Mouse (Mus musculus) liver, embryonic 12.5 days (tissue): ENCODE measurements around the gene Gm3402. TPM values are rescaled to one million over a fixed set of nuclear protein-coding genes. Genes with fewer than 3 reads are reported as not detected.
A peak's percentile ranks its signal among the peaks of the same experiment; 100 is the strongest.
"Not testable (repeated sequence)": the region's sequence is repeated elsewhere in the genome, so short reads cannot be mapped to it uniquely, and the experiment has no call there.

Experiments used
- ATAC-seq: fragments of 200-750 bp; cut with Nextera tagmentation; 2 replicates; pipeline ENCODE4 v1.8.0; 2017; ENCODE audit warnings: moderate number of reproducible peaks, mild to moderate bottlenecking, moderate library complexity
- H3K27ac ChIP-seq: fragments of 300-500 bp; sonication (generic); 2 replicates; pipeline ENCODE4 v1.5.1; 2016; ENCODE audit warnings: mild to moderate bottlenecking
- H3K27me3 ChIP-seq: fragments of 300-500 bp; sonication (generic); replicated peaks from 2 replicates; pipeline ENCODE4 v1.6.1; 2016; ENCODE audit warnings: mild to moderate bottlenecking, moderate library complexity
- H3K36me3 ChIP-seq: fragments of 300-500 bp; sonication (generic); 2 replicates; pipeline ENCODE4 v1.6.1; 2016; ENCODE audit warnings: mild to moderate bottlenecking, moderate library complexity
- H3K4me1 ChIP-seq: fragments of 300-500 bp; sonication (generic); 2 replicates; pipeline ENCODE4 v1.6.1; 2016
- H3K4me2 ChIP-seq: fragments of 300-500 bp; sonication (generic); 2 replicates; pipeline ENCODE4 v1.6.1; 2016; ENCODE audit warnings: mild to moderate bottlenecking, moderate library complexity
- H3K4me3 ChIP-seq: fragments of 300-500 bp; sonication (generic); 2 replicates; pipeline ENCODE4 v1.5.1; 2016; ENCODE audit warnings: mild to moderate bottlenecking, moderate library complexity
- H3K9ac ChIP-seq: fragments of 300-500 bp; sonication (generic); 2 replicates; pipeline ENCODE4 v1.6.1; 2016; ENCODE audit warnings: mild to moderate bottlenecking, moderate library complexity
- H3K9me3 ChIP-seq: fragments of 300-500 bp; sonication (generic); replicated peaks from 2 replicates; pipeline ENCODE4 v1.6.1; 2016; ENCODE audit warnings: mild to moderate bottlenecking, moderate library complexity
- WGBS: fragments of 180-500 bp; shearing (Covaris S2); methylation state at CpG from one replicate; pipeline ENCODE4 v1.1.7; 2016; ENCODE audit not compliant: insufficient replicate concordance; 5-methylcytosine and 5-hydroxymethylcytosine counted together
- polyA plus RNA-seq: library from polyadenylated mRNA; unstranded; fragments of >200 nt; fragmentation: Nextera tagmentation; extraction: Ambion mirVana; gene quantifications from 2 replicates; pipeline ENCODE4 v1.2.1, GENCODE M21; 2016

Gene Gm3402
- polyA plus RNA-seq = not detected in 2 replicates

- 69% methylated on average over 2 of the region's 5 CpGs for WGBS
- not testable (repeated sequence) for H3K27me3 ChIP-seq, ATAC-seq, H3K4me3 ChIP-seq, H3K9me3 ChIP-seq, H3K36me3 ChIP-seq, H3K27ac ChIP-seq, H3K9ac ChIP-seq, H3K4me1 ChIP-seq, H3K4me2 ChIP-seq
Measured at GRCm38 (mm10) chr5:146513823-146514222, at the start of gene Gm3402. Gene Gm3402 (plus strand): TSS chr5:146514123.

- Histone ChIP-seq H3K9ac (no peak overlapping the region), H3K27me3 (no peaks in the 10 kb centered on the region), H3K4me3 (no peak overlapping the region), H3K4me1 (no peaks in the 10 kb centered on the region), H3K4me2 (no peak overlapping the region), H3K9me3 (no peaks in the 10 kb centered on the region), H3K27ac (no peak overlapping the region), H3K36me3 (no peaks in the 10 kb centered on the region)
- WGBS = 80% methylated on average over 19 of the region's 19 CpGs
- no peak for ATAC-seq
Measured at GRCm38 (mm10) chr5:146466663-146467062, 47.3 kb upstream of the Gm3402 start.

- WGBS = 77% methylated on average over 9 of the region's 9 CpGs
Measured at GRCm38 (mm10) chr5:146468311-146468710, 45.6 kb upstream of the Gm3402 start.

GRCm38 (mm10) chr5:146470821-146471220, 43.1 kb upstream of the Gm3402 start:
- Histone ChIP-seq H3K4me3 (no peak overlapping the region), H3K9me3 (no peaks in the 10 kb centered on the region), H3K36me3 (no peaks in the 10 kb centered on the region), H3K27me3 (no peaks in the 10 kb centered on the region), H3K9ac (no peak overlapping the region), H3K4me2 (no peak overlapping the region), H3K4me1 (no peaks in the 10 kb centered on the region), H3K27ac (no peak overlapping the region)
- no peak for ATAC-seq
- 76% methylated on average over 9 of the region's 9 CpGs for WGBS

More at GRCm38 (mm10) chr5:146468311-146468710, 45.6 kb upstream of the Gm3402 start:
- H3K36me3 ChIP-seq = no peaks in the 10 kb centered on the region
- ATAC-seq = no peak
- no peak overlapping the region for H3K4me2 ChIP-seq
- H3K9me3 ChIP-seq = no peaks in the 10 kb centered on the region
- H3K9ac ChIP-seq = no peak overlapping the region
- no peak overlapping the region for H3K4me3 ChIP-seq
- no peaks in the 10 kb centered on the region for H3K4me1 ChIP-seq
- no peak overlapping the region for H3K27ac ChIP-seq
- H3K27me3 ChIP-seq = no peaks in the 10 kb centered on the region

- Histone ChIP-seq H3K4me2 (no peak overlapping the region), H3K27ac (no peak overlapping the region), H3K4me1 (no peaks in the 10 kb centered on the region), H3K4me3 (no peak overlapping the region), H3K9ac (no peak overlapping the region), H3K36me3 (no peaks in the 10 kb centered on the region), H3K9me3 (no peaks in the 10 kb centered on the region), H3K27me3 (no peaks in the 10 kb centered on the region)
- peak; percentile 17; the same call in 1 of the 2 replicates for ATAC-seq
- 53% methylated on average over 5 of the region's 5 CpGs for WGBS
Measured at GRCm38 (mm10) chr5:146471311-146471710, 42.6 kb upstream of the Gm3402 start.

GRCm38 (mm10) chr5:146471821-146472220, 42.1 kb upstream of the Gm3402 start:
- Histone ChIP-seq H3K36me3 (no peaks in the 10 kb centered on the region), H3K9ac (no peak overlapping the region), H3K27ac (no peak overlapping the region), H3K4me1 (no peaks in the 10 kb centered on the region), H3K27me3 (no peaks in the 10 kb centered on the region), H3K4me2 (no peak overlapping the region), H3K4me3 (no peak overlapping the region), H3K9me3 (no peaks in the 10 kb centered on the region)
- WGBS = 73% methylated on average over 12 of the region's 12 CpGs
- no peak for ATAC-seq

GRCm38 (mm10) chr5:146479564-146479963, 34.4 kb upstream of the Gm3402 start:
- not testable (repeated sequence) for H3K36me3 ChIP-seq, H3K4me3 ChIP-seq, H3K27ac ChIP-seq, H3K27me3 ChIP-seq, ATAC-seq, H3K4me1 ChIP-seq, H3K9me3 ChIP-seq, H3K9ac ChIP-seq, H3K4me2 ChIP-seq
- WGBS = 2% methylated on average over 4 of the region's 4 CpGs

- H3K27me3 ChIP-seq, H3K4me2 ChIP-seq, H3K4me3 ChIP-seq, H3K9me3 ChIP-seq, H3K4me1 ChIP-seq, ATAC-seq, H3K9ac ChIP-seq, H3K36me3 ChIP-seq, H3K27ac ChIP-seq: not testable (repeated sequence)
- 79% methylated on average over 2 of the region's 3 CpGs for WGBS
Measured at GRCm38 (mm10) chr5:146481665-146482064, 32.3 kb upstream of the Gm3402 start, which contains the start of gene Gm6408. Gene Gm6408 (plus strand): TSS chr5:146481965.

- not testable (repeated sequence) for H3K4me3 ChIP-seq, H3K27me3 ChIP-seq, H3K4me2 ChIP-seq, H3K27ac ChIP-seq, H3K9me3 ChIP-seq, H3K9ac ChIP-seq, H3K4me1 ChIP-seq, H3K36me3 ChIP-seq, ATAC-seq
- 6% methylated on average over 3 of the region's 4 CpGs for WGBS
Measured at GRCm38 (mm10) chr5:146488959-146489358, 25.0 kb upstream of the Gm3402 start.

GRCm38 (mm10) chr5:146491063-146491462, 22.9 kb upstream of the Gm3402 start, which contains the start of gene Gm6370:
Gene Gm6370 (plus strand): TSS chr5:146491363.
- not testable (repeated sequence) for H3K4me3 ChIP-seq, H3K9me3 ChIP-seq, H3K27me3 ChIP-seq, H3K4me2 ChIP-seq, H3K4me1 ChIP-seq, H3K9ac ChIP-seq, H3K27ac ChIP-seq, H3K36me3 ChIP-seq, ATAC-seq
- no CpG with 5 or more reads among the region's 5 CpGs for WGBS

- H3K4me1 ChIP-seq, H3K36me3 ChIP-seq: not testable (repeated sequence)
Measured at GRCm38 (mm10) chr5:146502099-146502498, 11.8 kb upstream of the Gm3402 start, which contains the start of gene 4930449I24Rik. Gene 4930449I24Rik (plus strand): TSS chr5:146502399.

GRCm38 (mm10) chr5:146525501-146525900, 11.6 kb downstream of the Gm3402 start, which contains the start of gene Gm3404:
Gene Gm3404 (plus strand): TSS chr5:146525801.
- WGBS = 81% methylated on average over 3 of the region's 3 CpGs
- not testable (repeated sequence) for H3K9ac ChIP-seq

More at GRCm38 (mm10) chr5:146502099-146502498, 11.8 kb upstream of the Gm3402 start, which contains the start of gene 4930449I24Rik:
- H3K9me3 ChIP-seq, H3K27me3 ChIP-seq, ATAC-seq, H3K9ac ChIP-seq, H3K27ac ChIP-seq, H3K4me2 ChIP-seq, H3K4me3 ChIP-seq: not testable (repeated sequence)
- WGBS = no CpG with 5 or more reads among the region's 5 CpGs

GRCm38 (mm10) chr5:146537347-146537746, 23.4 kb downstream of the Gm3402 start, which contains the start of gene Gm3409:
Gene Gm3409 (plus strand): TSS chr5:146537647.
- H3K27ac ChIP-seq, H3K9me3 ChIP-seq, H3K9ac ChIP-seq, H3K36me3 ChIP-seq, H3K4me3 ChIP-seq, ATAC-seq, H3K4me2 ChIP-seq, H3K27me3 ChIP-seq, H3K4me1 ChIP-seq: not testable (repeated sequence)
- 66% methylated on average over 3 of the region's 3 CpGs for WGBS

More at GRCm38 (mm10) chr5:146525501-146525900, 11.6 kb downstream of the Gm3402 start, which contains the start of gene Gm3404:
- not testable (repeated sequence) for H3K27ac ChIP-seq, H3K4me3 ChIP-seq, H3K4me1 ChIP-seq, H3K36me3 ChIP-seq, H3K27me3 ChIP-seq, ATAC-seq, H3K4me2 ChIP-seq, H3K9me3 ChIP-seq
